Mouse (Mus musculus) midbrain, embryonic 16.5 days (tissue): ENCODE results near the gene Arhgap15. TPM values are rescaled to one million over a fixed set of nuclear protein-coding genes. Genes with fewer than 3 reads are reported as not detected.

Source experiments
- ATAC-seq: fragments of 200-750 bp; cut with Nextera tagmentation; 2 replicates; pipeline ENCODE4 v1.8.0; 2017; ENCODE audit warnings: moderate TSS enrichment
- H3K27ac ChIP-seq: fragments of 300-500 bp; sonication (generic); 2 replicates; pipeline ENCODE4 v1.5.1; 2014; ENCODE audit warnings: mild to moderate bottlenecking, low read length, mixed read lengths
- H3K27me3 ChIP-seq: fragments of 300-500 bp; sonication (generic); 2 replicates; pipeline ENCODE4 v1.6.1; 2014; ENCODE audit warnings: low read depth, low read length, mixed read lengths; ENCODE audit not compliant: control insufficient read depth, insufficient read depth
- H3K36me3 ChIP-seq: fragments of 300-500 bp; sonication (generic); 2 replicates; pipeline ENCODE4 v1.6.1; 2014; ENCODE audit warnings: mild to moderate bottlenecking, low read length, moderate library complexity, mixed read lengths; ENCODE audit not compliant: control insufficient read depth, insufficient read depth
- H3K4me1 ChIP-seq: fragments of 300-500 bp; sonication (generic); 2 replicates; pipeline ENCODE4 v1.6.1; 2014; ENCODE audit warnings: mild to moderate bottlenecking, low read length, mixed read lengths; ENCODE audit not compliant: control insufficient read depth, insufficient read depth
- H3K4me2 ChIP-seq: fragments of 300-500 bp; sonication (generic); 2 replicates; pipeline ENCODE4 v1.6.1; 2014; ENCODE audit warnings: mild to moderate bottlenecking, low read length, mixed read lengths
- H3K4me3 ChIP-seq: fragments of 300-500 bp; sonication (generic); 2 replicates; pipeline ENCODE4 v1.5.1; 2014; ENCODE audit warnings: low read depth, mild to moderate bottlenecking, low read length, moderate library complexity, mixed read lengths
- H3K9ac ChIP-seq: fragments of 300-500 bp; sonication (generic); 2 replicates; pipeline ENCODE4 v1.6.1; 2014; ENCODE audit warnings: low read depth, low read length, mixed read lengths
- H3K9me3 ChIP-seq: fragments of 300-500 bp; sonication (generic); replicated peaks from 2 replicates; pipeline ENCODE4 v1.6.1; 2014; ENCODE audit warnings: mild to moderate bottlenecking, low read length, mixed read lengths; ENCODE audit not compliant: control insufficient read depth, poor library complexity, severe bottlenecking
- WGBS: fragments of 180-500 bp; shearing (Covaris S2); extraction: QIAGEN DNeasy Blood & Tissue Kit; methylation state at CpG from one replicate; pipeline ENCODE4 v1.1.7; 2014; 5-methylcytosine and 5-hydroxymethylcytosine counted together
- polyA plus RNA-seq: library from polyadenylated mRNA; unstranded; fragments of >200 nt; fragmentation: Nextera tagmentation; extraction: Ambion mirVana; gene quantifications from 2 replicates; pipeline ENCODE4 v1.2.1, GENCODE M21; 2015

Gene Arhgap15
- polyA plus RNA-seq, 1 experiment from 2014 or later: 1.1 TPM

- WGBS: 74% methylated on average over 10 of the region's 10 CpGs
- Histone ChIP-seq H3K9ac (no peak overlapping the region), H3K27ac (no peak overlapping the region), H3K27me3 (no peaks in the 10 kb centered on the region), H3K4me2 (no peak overlapping the region), H3K4me1 (no peaks in the 10 kb centered on the region; the same call in 1 of the 2 replicates), H3K9me3 (no peaks in the 10 kb centered on the region), H3K36me3 (no peaks in the 10 kb centered on the region), H3K4me3 (no peak overlapping the region)
- ATAC-seq: no peak; the same call in 1 of the 2 replicates
Observed at GRCm38 (mm10) chr2:44018033-44018432, 269.4 kb downstream of the Arhgap15 start.

GRCm38 (mm10) chr2:44024704-44025103, 276.1 kb downstream of the Arhgap15 start:
- Histone ChIP-seq H3K27ac (no peak overlapping the region), H3K36me3 (no peaks in the 10 kb centered on the region), H3K4me1 (no peaks in the 10 kb centered on the region), H3K27me3 (no peaks in the 10 kb centered on the region), H3K9ac (no peak overlapping the region), H3K9me3 (no peaks in the 10 kb centered on the region), H3K4me2 (no peak overlapping the region), H3K4me3 (no peak overlapping the region)
- WGBS: 76% methylated on average over 1 of the region's 1 CpGs
- ATAC-seq: no peak

GRCm38 (mm10) chr2:44029035-44029715, 280.6 kb downstream of the Arhgap15 start:
- WGBS: 86% methylated on average over 8 of the region's 8 CpGs
- Histone ChIP-seq H3K4me2 (no peak overlapping the region), H3K27me3 (no peaks in the 10 kb centered on the region), H3K27ac (no peak overlapping the region), H3K4me1 (no peaks in the 10 kb centered on the region), H3K9ac (no peak overlapping the region), H3K9me3 (no peaks in the 10 kb centered on the region), H3K4me3 (no peak overlapping the region), H3K36me3 (no peaks in the 10 kb centered on the region)
- no peak for ATAC-seq

- no peaks in the 10 kb centered on the region for H3K9me3 ChIP-seq
- no peaks in the 10 kb centered on the region for H3K27me3 ChIP-seq
- no peak overlapping the region for H3K4me3 ChIP-seq
- H3K36me3 ChIP-seq: no peaks in the 10 kb centered on the region
- no peak for ATAC-seq
- WGBS: 93% methylated on average over 10 of the region's 10 CpGs
- H3K4me2 ChIP-seq: no peak overlapping the region
- H3K27ac ChIP-seq: no peak overlapping the region
- no peak overlapping the region for H3K9ac ChIP-seq
- no peaks in the 10 kb centered on the region for H3K4me1 ChIP-seq
Observed at GRCm38 (mm10) chr2:44029865-44030264, 281.2 kb downstream of the Arhgap15 start.

GRCm38 (mm10) chr2:44039522-44040203, 291.0 kb downstream of the Arhgap15 start:
- H3K9me3 ChIP-seq: 0 out of 2 replicates have a peak, but pooled peaks cover 2% of the 10 kb centered on the region
- no peaks in the 10 kb centered on the region for H3K36me3 ChIP-seq
- no peaks in the 10 kb centered on the region for H3K4me1 ChIP-seq
- H3K27ac ChIP-seq: no peak overlapping the region
- no peak overlapping the region for H3K9ac ChIP-seq
- no peak overlapping the region for H3K4me3 ChIP-seq
- no peaks in the 10 kb centered on the region for H3K27me3 ChIP-seq
- H3K4me2 ChIP-seq: no peak overlapping the region
- no peak for ATAC-seq
- 93% methylated on average over 3 of the region's 3 CpGs for WGBS

GRCm38 (mm10) chr2:44044088-44044487, 295.5 kb downstream of the Arhgap15 start:
- no peaks in the 10 kb centered on the region for H3K4me1 ChIP-seq
- H3K9me3 ChIP-seq: no peaks in the 10 kb centered on the region
- no peak overlapping the region for H3K4me2 ChIP-seq
- no peaks in the 10 kb centered on the region for H3K36me3 ChIP-seq
- no peak overlapping the region for H3K27ac ChIP-seq
- no peaks in the 10 kb centered on the region for H3K27me3 ChIP-seq
- H3K9ac ChIP-seq: no peak overlapping the region
- no peak overlapping the region for H3K4me3 ChIP-seq
- 84% methylated on average over 2 of the region's 2 CpGs for WGBS
- ATAC-seq: no peak

GRCm38 (mm10) chr2:44044634-44045033, 296.0 kb downstream of the Arhgap15 start:
- H3K4me2 ChIP-seq: no peak overlapping the region
- H3K27me3 ChIP-seq: no peaks in the 10 kb centered on the region
- no peaks in the 10 kb centered on the region for H3K4me1 ChIP-seq
- no peak overlapping the region for H3K27ac ChIP-seq
- H3K4me3 ChIP-seq: no peak overlapping the region
- no peak for ATAC-seq
- no peaks in the 10 kb centered on the region for H3K36me3 ChIP-seq
- no peak overlapping the region for H3K9ac ChIP-seq
- 94% methylated on average over 1 of the region's 1 CpGs for WGBS
- H3K9me3 ChIP-seq: no peaks in the 10 kb centered on the region

GRCm38 (mm10) chr2:44045231-44045630, 296.6 kb downstream of the Arhgap15 start:
- WGBS: 70% methylated on average over 1 of the region's 1 CpGs
- Histone ChIP-seq H3K4me3 (no peak overlapping the region), H3K27ac (no peak overlapping the region), H3K36me3 (no peaks in the 10 kb centered on the region), H3K9ac (no peak overlapping the region), H3K4me1 (no peaks in the 10 kb centered on the region), H3K9me3 (no peaks in the 10 kb centered on the region), H3K4me2 (no peak overlapping the region), H3K27me3 (no peaks in the 10 kb centered on the region)
- ATAC-seq: no peak

- H3K4me1 ChIP-seq: no peaks in the 10 kb centered on the region
- no peak overlapping the region for H3K4me3 ChIP-seq
- no peaks in the 10 kb centered on the region for H3K27me3 ChIP-seq
- 78% methylated on average over 9 of the region's 9 CpGs for WGBS
- H3K27ac ChIP-seq: no peak overlapping the region
- no peaks in the 10 kb centered on the region for H3K36me3 ChIP-seq
- no peak for ATAC-seq
- H3K9me3 ChIP-seq: no peaks in the 10 kb centered on the region
- H3K4me2 ChIP-seq: no peak overlapping the region
- H3K9ac ChIP-seq: no peak overlapping the region
Observed at GRCm38 (mm10) chr2:44060306-44060705, 311.7 kb downstream of the Arhgap15 start.
